Mouse (Mus musculus): ENCODE results near the gene Lax1.

GRCm38 (mm10) chr1:133710895-133711294 lies 21.0 kb upstream of the Lax1 start:
- TF ChIP-seq TAL1 (IDR thresholded peaks at IDR 0.05; ENCODE audit: low read length), result no peak
- no peak for TF ChIP-seq GATA1 (IDR thresholded peaks at IDR 0.05; ENCODE audit: low read length)
